Mouse (Mus musculus) G1E (cell line): Measurements from ENCODE around the gene Nr3c2.

ENCODE experiments used
- CTCF ChIP-seq: IDR thresholded peaks from 2 replicates; pipeline ENCODE4 v1.5.1; 2012; ENCODE audit warnings: low read depth, low read length, inconsistent platforms, mixed read lengths
- GATA2 ChIP-seq: IDR thresholded peaks from 2 replicates; pipeline ENCODE4 v1.6.1; 2012; ENCODE audit warnings: low read depth, low read length, inconsistent platforms, borderline replicate concordance
- POLR2AphosphoS5 ChIP-seq: IDR thresholded peaks from 2 replicates; pipeline ENCODE4 v1.6.1; 2012; ENCODE audit warnings: low read depth, low read length, inconsistent platforms; ENCODE audit not compliant: insufficient replicate concordance

DNA sequence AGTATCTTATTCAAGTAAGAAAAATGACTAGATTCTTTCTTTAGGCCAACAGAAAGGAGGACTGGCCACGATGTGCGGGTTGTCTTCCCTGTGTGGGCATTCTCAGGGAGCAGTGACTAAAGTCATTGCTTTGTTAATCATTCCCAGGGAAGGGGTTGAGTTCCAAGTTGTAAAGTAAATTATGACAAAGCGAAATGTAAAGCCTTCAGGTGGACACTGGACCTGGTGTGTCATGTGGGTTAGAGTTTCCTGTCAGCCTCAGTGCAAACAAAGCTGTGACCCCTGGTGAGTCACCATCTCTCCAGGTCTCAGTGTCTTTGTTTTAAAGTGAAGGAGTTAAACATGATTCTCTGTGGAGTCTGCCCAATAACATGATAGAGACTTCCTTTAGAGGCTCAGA is 13.4 kb downstream of the Nr3c2 start:
- no peak for TF ChIP-seq CTCF
- TF ChIP-seq POLR2AphosphoS5, result no peak
- TF ChIP-seq GATA2, result no peak
